Mouse (Mus musculus): ENCODE data around the gene Agtrap. TPM values are rescaled to one million over a fixed set of nuclear protein-coding genes. Genes with fewer than 3 reads are reported as not detected.
A peak's percentile ranks its signal among the peaks of the same experiment; 100 is the strongest.
"Not testable (repeated sequence)": the region's sequence is repeated elsewhere in the genome, so short reads cannot be mapped to it uniquely, and the experiment has no call there.

Agtrap gene
- total and polyA plus RNA-seq, 2 experiments from 2014 or later, result 4.2 to 7.9 TPM

GRCm38 (mm10) chr4:148128672-148129071, 40.8 kb upstream of the Agtrap start:
- H3K27me3 ChIP-seq (ENCODE audit: insufficient read depth, low read length), result no peaks in the 10 kb centered on the region
- H3K4me3 ChIP-seq (ENCODE audit: low read depth, low read length), result peak overlapping the region; percentile 87; the same call in 1 of the 2 replicates
- peak overlapping the region; percentile 47; the same call in 1 of the 2 replicates for H3K27ac ChIP-seq (ENCODE audit: low read depth, low read length)
- no peak for ATAC-seq
- no peak for DNase-seq
- no peaks in the 10 kb centered on the region for H3K36me3 ChIP-seq (ENCODE audit: insufficient read depth)
- H3K9me3 ChIP-seq (ENCODE audit: low read length), result no peaks in the 10 kb centered on the region
- peak overlapping the region; percentile 81 for H3K4me2 ChIP-seq (ENCODE audit: low read depth)
- peak overlapping the region; percentile 99; the same call in 1 of the 2 replicates for H3K9ac ChIP-seq
- peaks cover 19% of the 10 kb centered on the region for H3K4me1 ChIP-seq (ENCODE audit: insufficient read depth)
- TF ChIP-seq CTCF (IDR thresholded peaks at IDR 0.05; ENCODE audit: low read depth), result no peak
- 68% methylated on average over 2 of the region's 2 CpGs for WGBS

- 0 out of 2 replicates have a peak overlapping the region, but pooled peaks have one; percentile 15 for H3K9ac ChIP-seq
- peak overlapping the region; percentile 47; the same call in 1 of the 2 replicates for H3K27ac ChIP-seq (ENCODE audit: low read depth, low read length)
- H3K4me1 ChIP-seq (ENCODE audit: insufficient read depth), result peaks cover 19% of the 10 kb centered on the region
- DNase-seq (no peak), ATAC-seq (no peak)
- no peaks in the 10 kb centered on the region for H3K27me3 ChIP-seq (ENCODE audit: insufficient read depth, low read length)
- H3K36me3 ChIP-seq (ENCODE audit: insufficient read depth), result no peaks in the 10 kb centered on the region
- WGBS, result 43% methylated on average over 1 of the region's 1 CpGs
- H3K4me3 ChIP-seq (ENCODE audit: low read depth, low read length), result no peak overlapping the region
- H3K9me3 ChIP-seq (ENCODE audit: low read length), result no peaks in the 10 kb centered on the region
- no peak for TF ChIP-seq CTCF (IDR thresholded peaks at IDR 0.05; ENCODE audit: low read depth)
- peak overlapping the region; percentile 81 for H3K4me2 ChIP-seq (ENCODE audit: low read depth)
Observed at GRCm38 (mm10) chr4:148128241-148128640, 40.4 kb upstream of the Agtrap start.

GRCm38 (mm10) chr4:148122694-148123066, 34.8 kb upstream of the Agtrap start:
- Histone ChIP-seq H3K4me2 (ENCODE audit: low read depth) (no peak overlapping the region), H3K27ac (ENCODE audit: low read depth, low read length) (peak overlapping the region; percentile 78), H3K4me3 (ENCODE audit: low read depth, low read length) (no peak overlapping the region), H3K4me1 (ENCODE audit: insufficient read depth) (peaks cover 20% of the 10 kb centered on the region; the same call in 1 of the 2 replicates), H3K36me3 (ENCODE audit: insufficient read depth) (no peaks in the 10 kb centered on the region), H3K9me3 (ENCODE audit: low read length) (no peaks in the 10 kb centered on the region), H3K27me3 (ENCODE audit: insufficient read depth, low read length) (no peaks in the 10 kb centered on the region), H3K9ac (no peak overlapping the region)
- 39% methylated on average over 3 of the region's 3 CpGs for WGBS
- TF ChIP-seq CTCF (IDR thresholded peaks at IDR 0.05; ENCODE audit: low read depth), result no peak
- DNase-seq (no peak), ATAC-seq (no peak)

GRCm38 (mm10) chr4:148121982-148122693, 34.3 kb upstream of the Agtrap start:
- TF ChIP-seq CTCF (IDR thresholded peaks at IDR 0.05; ENCODE audit: low read depth), result no peak
- DNase-seq, result peak; percentile 59
- no peak overlapping the region for H3K9ac ChIP-seq
- H3K4me3 ChIP-seq (ENCODE audit: low read depth, low read length), result no peak overlapping the region
- no peaks in the 10 kb centered on the region for H3K9me3 ChIP-seq (ENCODE audit: low read length)
- peak overlapping the region; percentile 78 for H3K27ac ChIP-seq (ENCODE audit: low read depth, low read length)
- H3K36me3 ChIP-seq (ENCODE audit: insufficient read depth), result no peaks in the 10 kb centered on the region
- peak; percentile 75 for ATAC-seq
- H3K4me2 ChIP-seq (ENCODE audit: low read depth), result no peak overlapping the region
- no peaks in the 10 kb centered on the region for H3K27me3 ChIP-seq (ENCODE audit: insufficient read depth, low read length)
- WGBS, result 3% methylated on average over 5 of the region's 6 CpGs
- H3K4me1 ChIP-seq (ENCODE audit: insufficient read depth), result peaks cover 20% of the 10 kb centered on the region; the same call in 1 of the 2 replicates

DNA sequence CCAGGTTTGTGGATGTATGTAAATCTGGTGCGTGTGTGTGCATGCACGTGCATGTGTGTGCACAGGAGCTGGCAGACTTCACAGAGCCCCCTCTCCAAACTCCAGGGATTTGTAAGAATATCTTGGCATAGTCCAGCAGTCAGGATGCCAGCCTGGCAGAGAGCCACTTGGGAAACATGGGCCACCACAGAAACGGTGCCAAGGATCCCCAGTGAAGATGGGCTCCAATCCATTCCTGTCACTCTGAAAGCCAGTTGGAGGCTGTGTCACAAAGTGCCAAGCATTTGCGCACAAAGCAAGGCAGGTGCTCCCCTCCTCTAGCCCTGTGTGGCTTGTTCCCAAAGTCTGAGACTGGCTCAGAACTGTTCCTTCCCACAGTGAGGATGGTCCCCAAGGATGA, 33.5 kb upstream of the Agtrap start:
- TF ChIP-seq CTCF (IDR thresholded peaks at IDR 0.05; ENCODE audit: low read depth), result no peak
- H3K4me2 ChIP-seq (ENCODE audit: low read depth), result no peak overlapping the region
- H3K4me1 ChIP-seq (ENCODE audit: insufficient read depth), result peaks cover 20% of the 10 kb centered on the region; the same call in 1 of the 2 replicates
- H3K27ac ChIP-seq (ENCODE audit: low read depth, low read length), result peak overlapping the region; percentile 78
- WGBS, result 26% methylated on average over 4 of the region's 4 CpGs
- H3K9ac ChIP-seq, result no peak overlapping the region
- ATAC-seq, result peak; percentile 73
- no peaks in the 10 kb centered on the region for H3K36me3 ChIP-seq (ENCODE audit: insufficient read depth)
- H3K4me3 ChIP-seq (ENCODE audit: low read depth, low read length), result no peak overlapping the region
- DNase-seq, result peak; percentile 94
- H3K9me3 ChIP-seq (ENCODE audit: low read length), result no peaks in the 10 kb centered on the region
- no peaks in the 10 kb centered on the region for H3K27me3 ChIP-seq (ENCODE audit: insufficient read depth, low read length)

GRCm38 (mm10) chr4:148120555-148120954, 32.7 kb upstream of the Agtrap start:
- DNase-seq, result no peak
- H3K27ac ChIP-seq (ENCODE audit: low read depth, low read length), result peak overlapping the region; percentile 78
- H3K9me3 ChIP-seq (ENCODE audit: low read length), result no peaks in the 10 kb centered on the region
- peaks cover 20% of the 10 kb centered on the region; the same call in 1 of the 2 replicates for H3K4me1 ChIP-seq (ENCODE audit: insufficient read depth)
- no peak for TF ChIP-seq CTCF (IDR thresholded peaks at IDR 0.05; ENCODE audit: low read depth)
- no peaks in the 10 kb centered on the region for H3K36me3 ChIP-seq (ENCODE audit: insufficient read depth)
- whole genome bisulfite sequencing, result 44% methylated on average over 9 of the region's 9 CpGs
- no peaks in the 10 kb centered on the region for H3K27me3 ChIP-seq (ENCODE audit: insufficient read depth, low read length)
- ATAC-seq, result no peak
- H3K9ac ChIP-seq, result no peak overlapping the region
- H3K4me3 ChIP-seq (ENCODE audit: low read depth, low read length), result no peak overlapping the region
- no peak overlapping the region for H3K4me2 ChIP-seq (ENCODE audit: low read depth)

DNA sequence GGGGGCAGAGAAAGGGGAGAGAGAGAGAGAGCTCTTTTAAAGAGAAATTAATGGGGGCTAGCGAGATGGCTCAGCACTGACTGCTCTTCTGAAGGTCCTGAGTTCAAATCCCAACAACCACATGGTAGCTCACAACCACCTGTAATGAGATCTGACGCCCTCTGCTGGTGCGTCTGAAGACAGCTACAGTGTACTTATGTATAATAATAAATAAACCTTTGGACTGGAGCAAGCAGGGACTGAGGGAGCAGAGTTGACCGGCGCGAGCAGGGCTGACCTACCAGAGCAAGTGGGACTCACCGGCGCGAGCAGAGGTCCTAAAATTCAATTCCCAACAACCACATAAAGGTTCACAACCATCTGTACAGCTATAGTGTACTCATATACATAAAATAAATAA, 31.7 kb upstream of the Agtrap start:
- H3K9ac ChIP-seq; H3K36me3 ChIP-seq (ENCODE audit: insufficient read depth); H3K4me3 ChIP-seq (ENCODE audit: low read depth, low read length); ATAC-seq; H3K9me3 ChIP-seq (ENCODE audit: low read length); H3K27me3 ChIP-seq (ENCODE audit: insufficient read depth, low read length); H3K4me2 ChIP-seq (ENCODE audit: low read depth); H3K27ac ChIP-seq (ENCODE audit: low read depth, low read length); DNase-seq: not testable (repeated sequence)
- peaks cover 26% of the 10 kb centered on the region for H3K4me1 ChIP-seq (ENCODE audit: insufficient read depth)
- 89% methylated on average over 9 of the region's 9 CpGs for WGBS
